Mouse (Mus musculus) hindbrain, embryonic 12.5 days (tissue): ENCODE results near the gene Ano6. TPM values are rescaled to one million over a fixed set of nuclear protein-coding genes. Genes with fewer than 3 reads are reported as not detected.

ENCODE experiments used
- ATAC-seq: fragments of 200-750 bp; cut with Nextera tagmentation; 2 replicates; pipeline ENCODE4 v1.8.0; 2017; ENCODE audit warnings: moderate TSS enrichment; ENCODE audit not compliant: low FRiP score
- H3K27ac ChIP-seq: fragments of 300-500 bp; sonication (generic); 2 replicates; pipeline ENCODE4 v1.5.1; 2016; ENCODE audit warnings: mild to moderate bottlenecking
- H3K27me3 ChIP-seq: fragments of 300-500 bp; sonication (generic); 2 replicates; pipeline ENCODE4 v1.6.1; 2016; ENCODE audit warnings: mild to moderate bottlenecking
- H3K36me3 ChIP-seq: fragments of 300-500 bp; sonication (generic); 2 replicates; pipeline ENCODE4 v1.6.1; 2016; ENCODE audit warnings: mild to moderate bottlenecking
- H3K4me1 ChIP-seq: fragments of 300-500 bp; sonication (generic); 2 replicates; pipeline ENCODE4 v1.6.1; 2016
- H3K4me2 ChIP-seq: fragments of 300-500 bp; sonication (generic); replicated peaks from 2 replicates; pipeline ENCODE4 v1.6.1; 2016; ENCODE audit warnings: mild to moderate bottlenecking
- H3K4me3 ChIP-seq: fragments of 300-500 bp; sonication (generic); 2 replicates; pipeline ENCODE4 v1.5.1; 2016; ENCODE audit warnings: mild to moderate bottlenecking
- H3K9ac ChIP-seq: fragments of 300-500 bp; sonication (generic); 2 replicates; pipeline ENCODE4 v1.6.1; 2016; ENCODE audit warnings: mild to moderate bottlenecking, moderate library complexity
- H3K9me3 ChIP-seq: fragments of 300-500 bp; sonication (generic); replicated peaks from 2 replicates; pipeline ENCODE4 v1.6.1; 2016; ENCODE audit warnings: mild to moderate bottlenecking
- WGBS: fragments of 180-500 bp; shearing (Covaris S2); methylation state at CpG from one replicate; pipeline ENCODE4 v1.1.7; 2016; 5-methylcytosine and 5-hydroxymethylcytosine counted together
- polyA plus RNA-seq: library from polyadenylated mRNA; unstranded; fragments of >200 nt; fragmentation: Nextera tagmentation; extraction: Ambion mirVana; gene quantifications from 2 replicates; pipeline ENCODE4 v1.2.1, GENCODE M21; 2016

Ano6 gene
- polyA plus RNA-seq, 1 experiment from 2014 or later = 40.7 TPM

- WGBS = 60% methylated on average over 11 of the region's 11 CpGs
- ATAC-seq = no peak
These were observed 47.8 kb downstream of the Ano6 start for GRCm38 (mm10) chr15:95838171-95839020.

DNA sequence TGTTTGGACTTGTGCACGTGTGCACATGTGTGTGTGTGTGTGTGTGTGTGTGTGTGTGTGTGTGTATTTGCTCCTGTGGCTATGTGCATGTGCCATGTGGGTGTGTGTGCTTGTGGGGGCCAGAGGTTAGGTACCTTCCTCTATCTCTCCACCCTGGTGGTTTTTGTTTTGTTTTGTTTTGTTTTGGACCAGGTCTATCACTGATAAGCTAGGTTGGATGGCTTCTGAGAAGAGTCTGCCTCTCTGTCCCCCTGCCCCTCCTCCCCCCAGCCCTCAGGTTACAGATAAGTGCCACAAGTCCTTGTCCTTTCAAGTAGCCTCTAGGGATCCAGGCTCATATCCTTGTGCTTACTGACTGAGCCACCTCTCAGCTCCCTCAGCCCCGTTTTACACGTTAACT is 49.1 kb downstream of the Ano6 start:
- Histone ChIP-seq H3K36me3 (no peaks in the 10 kb centered on the region), H3K9ac (no peak overlapping the region), H3K27me3 (no peaks in the 10 kb centered on the region), H3K4me2 (no peak overlapping the region), H3K4me1 (peaks cover 6% of the 10 kb centered on the region; the same call in 1 of the 2 replicates), H3K9me3 (no peaks in the 10 kb centered on the region), H3K27ac (no peak overlapping the region), H3K4me3 (no peak overlapping the region)
- 72% methylated on average over 3 of the region's 3 CpGs for WGBS
- ATAC-seq = no peak

More at GRCm38 (mm10) chr15:95838171-95839020, 47.8 kb downstream of the Ano6 start:
- no peaks in the 10 kb centered on the region for H3K27me3 ChIP-seq
- H3K36me3 ChIP-seq = no peaks in the 10 kb centered on the region
- no peaks in the 10 kb centered on the region for H3K9me3 ChIP-seq
- no peak overlapping the region for H3K4me2 ChIP-seq
- no peak overlapping the region for H3K9ac ChIP-seq
- H3K4me1 ChIP-seq = peaks cover 6% of the 10 kb centered on the region; the same call in 1 of the 2 replicates
- H3K4me3 ChIP-seq = no peak overlapping the region
- H3K27ac ChIP-seq = no peak overlapping the region

GRCm38 (mm10) chr15:95843183-95843949 is 52.7 kb downstream of the Ano6 start:
- no peak overlapping the region for H3K4me2 ChIP-seq
- WGBS = 87% methylated on average over 18 of the region's 18 CpGs
- H3K27ac ChIP-seq = no peak overlapping the region
- peaks cover 4% of the 10 kb centered on the region; the same call in 1 of the 2 replicates for H3K4me1 ChIP-seq
- no peak overlapping the region for H3K9ac ChIP-seq
- H3K27me3 ChIP-seq = no peaks in the 10 kb centered on the region
- no peak overlapping the region for H3K4me3 ChIP-seq
- H3K9me3 ChIP-seq = no peaks in the 10 kb centered on the region
- ATAC-seq = no peak
- no peaks in the 10 kb centered on the region for H3K36me3 ChIP-seq

DNA sequence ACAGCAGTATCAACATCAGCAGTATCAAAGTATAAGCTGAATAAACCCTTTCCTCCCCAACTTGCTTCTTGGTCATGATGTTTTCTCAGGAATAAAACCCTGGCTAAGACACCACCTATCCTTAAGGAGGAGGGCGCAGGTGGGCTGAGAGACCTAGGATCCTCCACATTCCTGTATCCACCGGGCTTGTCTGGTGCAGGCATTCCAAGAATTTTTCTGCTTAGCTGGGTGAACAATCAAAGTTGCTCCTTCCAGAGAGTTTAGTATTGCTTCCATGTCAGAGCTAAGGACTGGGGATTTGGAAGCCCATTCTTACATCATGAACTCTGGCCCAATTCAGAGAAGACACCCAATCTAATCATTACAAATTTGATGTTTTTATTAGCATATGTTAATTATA is 53.8 kb downstream of the Ano6 start:
- WGBS = 58% methylated on average over 2 of the region's 2 CpGs
- ATAC-seq = no peak
- no peaks in the 10 kb centered on the region for H3K27me3 ChIP-seq
- H3K36me3 ChIP-seq = no peaks in the 10 kb centered on the region
- no peak overlapping the region for H3K4me3 ChIP-seq
- no peaks in the 10 kb centered on the region for H3K9me3 ChIP-seq
- no peak overlapping the region for H3K4me2 ChIP-seq
- H3K9ac ChIP-seq = no peak overlapping the region
- no peak overlapping the region for H3K27ac ChIP-seq
- H3K4me1 ChIP-seq = peaks cover 5% of the 10 kb centered on the region; the same call in 1 of the 2 replicates

- Histone ChIP-seq H3K36me3 (no peaks in the 10 kb centered on the region), H3K9me3 (no peaks in the 10 kb centered on the region), H3K27ac (no peak overlapping the region), H3K4me3 (no peak overlapping the region), H3K9ac (no peak overlapping the region), H3K4me2 (no peak overlapping the region), H3K4me1 (peaks cover 5% of the 10 kb centered on the region; the same call in 1 of the 2 replicates), H3K27me3 (no peaks in the 10 kb centered on the region)
- ATAC-seq = no peak
- WGBS = 79% methylated on average over 5 of the region's 5 CpGs
These were observed 55.5 kb downstream of the Ano6 start for GRCm38 (mm10) chr15:95846102-95846501.

- H3K27ac ChIP-seq = no peak overlapping the region
- no peak overlapping the region for H3K4me3 ChIP-seq
- no peak overlapping the region for H3K4me2 ChIP-seq
- no peaks in the 10 kb centered on the region for H3K27me3 ChIP-seq
- H3K4me1 ChIP-seq = peaks cover 5% of the 10 kb centered on the region; the same call in 1 of the 2 replicates
- WGBS = 72% methylated on average over 6 of the region's 6 CpGs
- H3K9ac ChIP-seq = no peak overlapping the region
- no peaks in the 10 kb centered on the region for H3K9me3 ChIP-seq
- ATAC-seq = no peak
- H3K36me3 ChIP-seq = no peaks in the 10 kb centered on the region
These were observed 57.9 kb downstream of the Ano6 start for GRCm38 (mm10) chr15:95848493-95849064.

GRCm38 (mm10) chr15:95849513-95850411 is 59.1 kb downstream of the Ano6 start:
- Histone ChIP-seq H3K9ac (no peak overlapping the region), H3K27me3 (no peaks in the 10 kb centered on the region), H3K4me2 (no peak overlapping the region), H3K4me1 (peaks cover 5% of the 10 kb centered on the region; the same call in 1 of the 2 replicates), H3K9me3 (no peaks in the 10 kb centered on the region), H3K27ac (no peak overlapping the region), H3K4me3 (no peak overlapping the region), H3K36me3 (no peaks in the 10 kb centered on the region)
- WGBS = 71% methylated on average over 18 of the region's 18 CpGs
- no peak for ATAC-seq

DNA sequence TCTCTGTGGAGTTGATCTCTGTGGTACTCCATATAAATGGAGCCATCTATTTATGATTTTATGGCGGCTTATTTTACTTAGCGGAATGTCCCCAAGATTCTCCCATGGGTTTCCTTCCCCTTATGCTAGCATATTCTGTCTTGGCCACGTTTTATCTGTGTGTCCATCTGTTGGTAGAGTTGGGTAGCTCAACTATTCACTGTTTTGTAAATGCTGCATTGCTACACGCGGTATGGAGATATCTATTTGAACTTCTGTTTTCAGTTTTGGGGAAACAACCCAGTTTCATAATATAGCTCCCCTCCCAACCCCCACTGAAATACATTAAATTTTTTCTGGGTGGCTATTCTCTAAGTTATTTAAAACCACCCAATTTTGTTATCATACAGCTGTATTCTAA is 59.9 kb downstream of the Ano6 start:
- WGBS = 95% methylated on average over 5 of the region's 5 CpGs
- ATAC-seq = no peak
- H3K9me3 ChIP-seq = no peaks in the 10 kb centered on the region

GRCm38 (mm10) chr15:95855051-95855844 is 64.6 kb downstream of the Ano6 start:
- WGBS = 88% methylated on average over 13 of the region's 13 CpGs

More for the DNA sequence above, 59.9 kb downstream of the Ano6 start:
- Histone ChIP-seq H3K9ac (no peak overlapping the region), H3K27me3 (no peaks in the 10 kb centered on the region), H3K4me2 (no peak overlapping the region), H3K4me1 (peaks cover 5% of the 10 kb centered on the region; the same call in 1 of the 2 replicates), H3K36me3 (no peaks in the 10 kb centered on the region), H3K4me3 (no peak overlapping the region), H3K27ac (no peak overlapping the region)

GRCm38 (mm10) chr15:95855953-95856352 is 65.3 kb downstream of the Ano6 start:
- Histone ChIP-seq H3K9me3 (no peaks in the 10 kb centered on the region), H3K27ac (no peak overlapping the region), H3K27me3 (no peaks in the 10 kb centered on the region), H3K9ac (no peak overlapping the region), H3K4me3 (no peak overlapping the region), H3K4me1 (peaks cover 4% of the 10 kb centered on the region; the same call in 1 of the 2 replicates), H3K36me3 (no peaks in the 10 kb centered on the region), H3K4me2 (no peak overlapping the region)
- ATAC-seq = no peak
- 55% methylated on average over 7 of the region's 7 CpGs for WGBS

More at GRCm38 (mm10) chr15:95855051-95855844, 64.6 kb downstream of the Ano6 start:
- ATAC-seq = no peak
- H3K9me3 ChIP-seq = no peaks in the 10 kb centered on the region
- no peak overlapping the region for H3K4me2 ChIP-seq
- H3K27ac ChIP-seq = no peak overlapping the region
- no peak overlapping the region for H3K9ac ChIP-seq
- H3K27me3 ChIP-seq = no peaks in the 10 kb centered on the region
- no peak overlapping the region for H3K4me3 ChIP-seq
- H3K36me3 ChIP-seq = no peaks in the 10 kb centered on the region
- peaks cover 4% of the 10 kb centered on the region; the same call in 1 of the 2 replicates for H3K4me1 ChIP-seq
